8 mouse cellular contexts compared by ENCODE assay signal in the genomic region with DNA sequence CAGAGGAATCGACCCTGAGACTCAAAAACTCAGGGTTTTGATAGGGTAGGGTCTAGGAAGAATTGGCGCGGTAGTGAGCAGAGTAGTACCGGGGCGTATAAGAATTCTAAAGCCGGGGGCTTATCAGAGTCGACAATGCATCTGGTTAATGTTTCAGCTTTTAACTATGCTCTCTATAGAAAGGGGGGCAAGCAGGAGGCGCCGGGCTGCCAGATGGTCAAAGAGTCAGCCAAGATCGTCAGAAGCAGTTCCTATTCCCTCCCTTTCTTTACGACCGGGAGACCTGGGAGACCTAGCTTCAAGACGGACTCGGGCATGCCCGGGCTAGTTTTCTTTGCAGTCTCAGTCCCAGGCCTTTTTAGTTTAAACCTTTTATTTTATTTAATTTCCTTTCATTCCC. TPM values are rescaled to one million over a fixed set of nuclear protein-coding genes. Genes with fewer than 3 reads are reported as not detected.
DNase-seq lines count a peak whose midpoint lies in the region; ATAC-seq and TF ChIP-seq lines count a peak whose summit lies in the region.

No protein-coding gene starts in this region.

- no peak overlapping the region for H3K9ac ChIP-seq in limb, embryonic 14.5 days (ENCODE audit: low read depth, low read length, severe bottlenecking)
- H3K9ac ChIP-seq in intestine, postnatal 0 days (ENCODE audit: low read depth, low read length): no peak overlapping the region
- H3K9ac ChIP-seq in stomach, embryonic 15.5 days: no peak overlapping the region
- no peak overlapping the region for H3K9ac ChIP-seq in forebrain, embryonic 14.5 days (ENCODE audit: low read length)

- H3K4me3 ChIP-seq in limb, embryonic 14.5 days (replicated peaks; ENCODE audit: low read length): no peak overlapping the region
- no peak overlapping the region for H3K4me3 ChIP-seq in limb, embryonic 10.5 days
- H3K4me3 ChIP-seq in intestine, postnatal 0 days (ENCODE audit: low read depth, low read length): no peak overlapping the region; the same call in 1 of the 2 replicates
- peak overlapping the region; percentile 83 for H3K4me3 ChIP-seq in stomach, embryonic 15.5 days (replicated peaks)
- no peak overlapping the region for H3K4me3 ChIP-seq in left cerebral cortex, adult 2 months
- no peak overlapping the region for H3K4me3 ChIP-seq in forebrain, embryonic 14.5 days (ENCODE audit: low read depth, low read length)

- intact Hi-C loops in left cerebral cortex, postnatal 25 days (cut with DNase I): loop anchor here (5.0 kb wide), 1 partner anchor 160 kb away; the partner anchor contains the start of gene Anln
- intact Hi-C loops in left cerebral cortex, adult 2 months (cut with DNase I): no loop called here

- DNase-seq in limb, embryonic 14.5 days (ENCODE audit: low spot score): peak; percentile 31
- no peak for DNase-seq in limb, embryonic 10.5 days (ENCODE audit: low spot score)
- peak; percentile 79 for DNase-seq in fat pad, adult 2 months (ENCODE audit: extremely low read depth, low read depth, low spot score)
- DNase-seq in left cerebral cortex, postnatal 25 days (ENCODE audit: low spot score in 2 of 2): no peak
- no peak for DNase-seq in left cerebral cortex, adult 2 months (ENCODE audit: extremely low spot score in 1 of 2, low spot score in 2 of 2)
- no peak for DNase-seq in forebrain, embryonic 14.5 days (ENCODE audit: low spot score)

- ATAC-seq in limb, embryonic 14.5 days (ENCODE audit: low FRiP score, low read depth): no peak
- 0 out of 2 replicates have a peak, but pooled peaks have one; percentile 7 for ATAC-seq in intestine, postnatal 0 days
- no peak for ATAC-seq in stomach, embryonic 15.5 days (ENCODE audit: insufficient read depth, low FRiP score, low read depth)
- ATAC-seq in forebrain, embryonic 14.5 days: no peak

- TF ChIP-seq CTCF in intestine, postnatal 0 days (IDR thresholded peaks at IDR 0.05; ENCODE audit: low read depth): no peak
- no peak for TF ChIP-seq CTCF in left cerebral cortex, adult 2 months (IDR thresholded peaks at IDR 0.05)

- 69% methylated on average over 15 of the region's 15 CpGs for WGBS in limb, embryonic 14.5 days
- 85% methylated on average over 15 of the region's 15 CpGs for WGBS in limb, embryonic 10.5 days
- WGBS in intestine, postnatal 0 days: 50% methylated on average over 15 of the region's 15 CpGs
- 58% methylated on average over 15 of the region's 15 CpGs for WGBS in stomach, embryonic 15.5 days
- WGBS in forebrain, embryonic 14.5 days: 91% methylated on average over 15 of the region's 15 CpGs

- H3K27me3 ChIP-seq in limb, embryonic 14.5 days (ENCODE audit: control insufficient read depth, insufficient read depth, low read length): no peaks in the 10 kb centered on the region
- no peaks in the 10 kb centered on the region for H3K27me3 ChIP-seq in limb, embryonic 10.5 days (ENCODE audit: low read depth, poor library complexity, severe bottlenecking)
- no peaks in the 10 kb centered on the region for H3K27me3 ChIP-seq in intestine, postnatal 0 days (replicated peaks; ENCODE audit: control insufficient read depth, insufficient read depth, low read length)
- no peaks in the 10 kb centered on the region for H3K27me3 ChIP-seq in stomach, embryonic 15.5 days (replicated peaks)
- no peaks in the 10 kb centered on the region for H3K27me3 ChIP-seq in forebrain, embryonic 14.5 days (replicated peaks; ENCODE audit: control insufficient read depth, insufficient read depth, low read length)

- H3K4me1 ChIP-seq in limb, embryonic 14.5 days (ENCODE audit: control insufficient read depth, insufficient read depth, low read length): no peaks in the 10 kb centered on the region
- 0 out of 2 replicates have a peak, but pooled peaks cover 3% of the 10 kb centered on the region for H3K4me1 ChIP-seq in limb, embryonic 10.5 days
- no peaks in the 10 kb centered on the region for H3K4me1 ChIP-seq in intestine, postnatal 0 days (replicated peaks; ENCODE audit: control insufficient read depth, insufficient read depth, low read length)
- H3K4me1 ChIP-seq in stomach, embryonic 15.5 days: no peaks in the 10 kb centered on the region
- no peaks in the 10 kb centered on the region for H3K4me1 ChIP-seq in forebrain, embryonic 14.5 days (ENCODE audit: control insufficient read depth, insufficient read depth, low read length)

- H3K4me2 ChIP-seq in limb, embryonic 14.5 days (replicated peaks; ENCODE audit: low read depth, low read length, severe bottlenecking): no peak overlapping the region
- peak overlapping the region; percentile 66 for H3K4me2 ChIP-seq in intestine, postnatal 0 days (replicated peaks; ENCODE audit: low read depth)
- peak overlapping the region; percentile 63; the same call in 1 of the 2 replicates for H3K4me2 ChIP-seq in stomach, embryonic 15.5 days
- H3K4me2 ChIP-seq in forebrain, embryonic 14.5 days (ENCODE audit: low read length): no peak overlapping the region

- no peak for TF ChIP-seq POLR2A in limb, embryonic 14.5 days (IDR thresholded peaks at IDR 0.05; ENCODE audit: borderline replicate concordance, extremely low read depth, insufficient read depth, insufficient read length)

- no peak overlapping the region for H3K27ac ChIP-seq in limb, embryonic 14.5 days (replicated peaks; ENCODE audit: low read depth, low read length)
- no peak overlapping the region for H3K27ac ChIP-seq in limb, embryonic 10.5 days
- H3K27ac ChIP-seq in intestine, postnatal 0 days (ENCODE audit: low read depth, low read length): no peak overlapping the region
- H3K27ac ChIP-seq in stomach, embryonic 15.5 days: peak overlapping the region; percentile 66
- H3K27ac ChIP-seq in left cerebral cortex, adult 2 months: no peak overlapping the region
- no peak overlapping the region for H3K27ac ChIP-seq in forebrain, embryonic 14.5 days (ENCODE audit: low read depth, low read length)

- H3K36me3 ChIP-seq in limb, embryonic 14.5 days (ENCODE audit: control insufficient read depth, insufficient read depth, low read length): no peaks in the 10 kb centered on the region
- peaks cover 3% of the 10 kb centered on the region; the same call in 1 of the 2 replicates for H3K36me3 ChIP-seq in limb, embryonic 10.5 days
- H3K36me3 ChIP-seq in intestine, postnatal 0 days (ENCODE audit: control insufficient read depth, insufficient read depth): no peaks in the 10 kb centered on the region
- H3K36me3 ChIP-seq in stomach, embryonic 15.5 days: peaks cover 3% of the 10 kb centered on the region; the same call in 1 of the 2 replicates
- no peaks in the 10 kb centered on the region for H3K36me3 ChIP-seq in forebrain, embryonic 14.5 days (ENCODE audit: control insufficient read depth, insufficient read depth, low read length)

- no peaks in the 10 kb centered on the region for H3K9me3 ChIP-seq in limb, embryonic 14.5 days (ENCODE audit: control insufficient read depth, low read length)
- H3K9me3 ChIP-seq in limb, embryonic 10.5 days (replicated peaks): no peaks in the 10 kb centered on the region
- H3K9me3 ChIP-seq in intestine, postnatal 0 days (ENCODE audit: control insufficient read depth): no peaks in the 10 kb centered on the region
- H3K9me3 ChIP-seq in stomach, embryonic 15.5 days: no peaks in the 10 kb centered on the region
- H3K9me3 ChIP-seq in forebrain, embryonic 14.5 days (replicated peaks; ENCODE audit: control insufficient read depth, low read length): no peaks in the 10 kb centered on the region

RNA-seq across cellular contexts. Expression of gene Zfp809, which starts 1.3 kb away (rescaled TPM):
- polyA plus RNA-seq in limb, embryonic 14.5 days (2012; rRNA removed): 11.2 and 13.6 TPM in 2 replicates
- polyA plus RNA-seq in limb, embryonic 14.5 days (2014; fragmentation: Nextera tagmentation; extraction: Ambion mirVana): 19.6 and 19.7 TPM in 2 replicates
- polyA plus RNA-seq in limb, embryonic 10.5 days (2016; fragmentation: Nextera tagmentation; extraction: Ambion mirVana): 10.3 and 12.7 TPM in 2 replicates
- polyA plus RNA-seq in intestine, postnatal 0 days (2015; fragmentation: Nextera tagmentation; extraction: Ambion mirVana): 12.6 and 14.4 TPM in 2 replicates
- 31.1 and 33.5 TPM in 2 replicates for polyA plus RNA-seq in stomach, embryonic 15.5 days (2015; fragmentation: Nextera tagmentation; extraction: Ambion mirVana)
- 10 to 100 TPM; 18.4 to 22.4 TPM for total RNA-seq in left cerebral cortex, postnatal 25 days (2021)
- 10 to 100 TPM; 21.4 to 21.8 TPM for total RNA-seq in left cerebral cortex, adult 2 months (2021)
- 8.9 and 12.9 TPM in 2 replicates for polyA plus RNA-seq in forebrain, embryonic 14.5 days (2014; fragmentation: Nextera tagmentation; extraction: Ambion mirVana)

RNA-seq across cellular contexts. Expression of gene Zfp599, which starts 32.8 kb away (rescaled TPM):
- 1.9 and 2.6 TPM in 2 replicates for polyA plus RNA-seq in limb, embryonic 14.5 days (2012; rRNA removed)
- 6.4 and 7.3 TPM in 2 replicates for polyA plus RNA-seq in limb, embryonic 14.5 days (2014; fragmentation: Nextera tagmentation; extraction: Ambion mirVana)
- polyA plus RNA-seq in limb, embryonic 10.5 days (2016; fragmentation: Nextera tagmentation; extraction: Ambion mirVana): 8.7 and 9.5 TPM in 2 replicates
- polyA plus RNA-seq in intestine, postnatal 0 days (2015; fragmentation: Nextera tagmentation; extraction: Ambion mirVana): 1.3 and 1.5 TPM in 2 replicates
- polyA plus RNA-seq in stomach, embryonic 15.5 days (2015; fragmentation: Nextera tagmentation; extraction: Ambion mirVana): 3.9 and 4.4 TPM in 2 replicates
- total RNA-seq in left cerebral cortex, postnatal 25 days (2021): 1 to 10 TPM; 3.4 to 4.2 TPM
- total RNA-seq in left cerebral cortex, adult 2 months (2021): 1 to 10 TPM; 3.7 to 4.5 TPM
- 14.0 and 15.3 TPM in 2 replicates for polyA plus RNA-seq in forebrain, embryonic 14.5 days (2014; fragmentation: Nextera tagmentation; extraction: Ambion mirVana)

RNA-seq across cellular contexts. Expression of gene Zfp872, which starts 39.0 kb away (rescaled TPM):
- 0.12 and 0.14 TPM in 2 replicates for polyA plus RNA-seq in limb, embryonic 14.5 days (2012; rRNA removed)
- 0.33 and 0.51 TPM in 2 replicates for polyA plus RNA-seq in limb, embryonic 14.5 days (2014; fragmentation: Nextera tagmentation; extraction: Ambion mirVana)
- 0.10 and 0.18 TPM in 2 replicates for polyA plus RNA-seq in limb, embryonic 10.5 days (2016; fragmentation: Nextera tagmentation; extraction: Ambion mirVana)
- polyA plus RNA-seq in intestine, postnatal 0 days (2015; fragmentation: Nextera tagmentation; extraction: Ambion mirVana): 0.27 and 0.38 TPM in 2 replicates
- polyA plus RNA-seq in stomach, embryonic 15.5 days (2015; fragmentation: Nextera tagmentation; extraction: Ambion mirVana): 1.7 and 1.9 TPM in 2 replicates
- total RNA-seq in left cerebral cortex, postnatal 25 days (2021): not detected
- total RNA-seq in left cerebral cortex, adult 2 months (2021): not detected
- 0.13 and 0.26 TPM in 2 replicates for polyA plus RNA-seq in forebrain, embryonic 14.5 days (2014; fragmentation: Nextera tagmentation; extraction: Ambion mirVana)

Comparison
In these comparisons a context has a peak if more than half of its experiments do, and no peak if none do; other contexts are left out.
1. DNase-seq: peak in limb, embryonic 14.5 days (single experiment) and fat pad, adult 2 months (single experiment); none in limb, embryonic 10.5 days (single experiment), left cerebral cortex, postnatal 25 days (0 of 2), left cerebral cortex, adult 2 months (0 of 2) and forebrain, embryonic 14.5 days (single experiment).
2. H3K4me2 ChIP-seq: peak in intestine, postnatal 0 days (single experiment) and stomach, embryonic 15.5 days (single experiment); none in limb, embryonic 14.5 days (single experiment) and forebrain, embryonic 14.5 days (single experiment).